22 mouse cellular contexts compared by ENCODE assay signal in the genomic region with DNA sequence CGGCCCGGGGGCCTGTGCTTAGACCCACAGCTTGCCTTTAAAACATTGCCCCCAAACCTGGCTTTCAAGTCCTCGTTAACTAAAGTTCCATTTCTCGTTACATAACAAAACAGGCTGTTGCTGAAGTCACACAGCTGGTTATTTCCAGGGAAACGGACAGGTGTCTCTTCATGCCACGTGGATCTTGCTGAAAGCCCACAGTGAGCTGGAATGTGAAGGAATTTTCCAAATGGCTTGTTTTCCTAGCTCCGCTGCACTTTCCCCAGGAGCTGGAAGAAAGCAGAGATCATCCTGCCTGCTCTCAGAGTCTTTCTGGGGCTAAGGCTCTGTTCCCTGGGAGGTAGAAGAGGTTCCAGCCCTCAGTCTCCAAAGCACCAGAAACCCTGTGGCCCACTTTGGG.
DNase-seq lines count a peak whose midpoint lies in the region; ATAC-seq and TF ChIP-seq lines count a peak whose summit lies in the region.
"Had no signal": no experiment of that assay in that cellular context is flagged by ENCODE, and none has a peak within 500 bp of the region (broad histone marks: within the 10 kb centered on the region; RNA-seq: fewer than 3 reads in every experiment).

No protein-coding gene starts in this region.

- H3K36me3 ChIP-seq in kidney, embryonic 16.5 days (ENCODE audit: insufficient read depth, low read length): no peaks in the 10 kb centered on the region
- H3K36me3 ChIP-seq: embryonic facial prominence, embryonic 12.5 days; G1E; heart, embryonic 10.5 days; hindbrain, embryonic 12.5 days had no signal

- no peak for ATAC-seq in kidney, embryonic 16.5 days (ENCODE audit: low FRiP score, low TSS enrichment)
- no peak for ATAC-seq in erythroblast, adult 5-6 weeks (replicated peaks; ENCODE audit: low FRiP score, poor library complexity, severe bottlenecking)
- ATAC-seq: CD4-positive, CD25-positive, alpha-beta regulatory T cell, adult 4 months; forebrain, embryonic 13.5 days had no signal

- no peak overlapping the region for H3K27ac ChIP-seq in gastrocnemius, adult 2 months
- H3K27ac ChIP-seq in kidney, embryonic 16.5 days (ENCODE audit: low read length): no peak overlapping the region
- H3K27ac ChIP-seq: embryonic facial prominence, embryonic 12.5 days; forebrain, embryonic 13.5 days; heart, embryonic 10.5 days; hindbrain, embryonic 12.5 days had no signal

- H3K27me3 ChIP-seq in kidney, embryonic 16.5 days (ENCODE audit: insufficient read depth, low read length): no peaks in the 10 kb centered on the region
- H3K27me3 ChIP-seq: embryonic facial prominence, embryonic 12.5 days; hindbrain, embryonic 12.5 days had no signal

- no peak for TF ChIP-seq CTCF in gastrocnemius, adult 2 months (IDR thresholded peaks at IDR 0.05)

- peak; percentile 3 for DNase-seq in gastrocnemius, adult 2 months
- DNase-seq in gastrocnemius, postnatal 36 days: no peak
- peak; percentile 52 to 69 for DNase-seq in kidney, adult 8-10 months
- peak; percentile 12 for DNase-seq in R1 (ENCODE audit: low read depth, low spot score)
- DNase-seq in kidney, postnatal 14 days: peak; percentile 16
- no peak for DNase-seq in yolk sac, embryonic 10.5 days (ENCODE audit: low spot score)
- DNase-seq: adrenal gland, postnatal 10 days; B cell, adult 2 months; cerebellum, adult 11-12 months; cerebellum, adult 9-10 months; cerebellum, postnatal 25 days; heart, adult 18-20 months; heart, postnatal 10 days; heart, postnatal 4 days had no signal

- no peak overlapping the region for H3K4me3 ChIP-seq in gastrocnemius, adult 2 months
- no peak overlapping the region for H3K4me3 ChIP-seq in kidney, embryonic 16.5 days (ENCODE audit: low read length)
- H3K4me3 ChIP-seq: embryonic facial prominence, embryonic 12.5 days; forebrain, embryonic 13.5 days; heart, embryonic 10.5 days; hindbrain, embryonic 12.5 days had no signal

- H3K4me2 ChIP-seq in kidney, embryonic 16.5 days (replicated peaks; ENCODE audit: low read depth, low read length): no peak overlapping the region
- H3K4me2 ChIP-seq: embryonic facial prominence, embryonic 12.5 days; forebrain, embryonic 13.5 days; hindbrain, embryonic 12.5 days had no signal

- intact Hi-C loops in gastrocnemius, adult 2 months (cut with DNase I): no loop called here
- intact Hi-C loops in gastrocnemius, postnatal 36 days (cut with DNase I): no loop called here

- WGBS in kidney, embryonic 16.5 days: 63% methylated on average over 7 of the region's 7 CpGs

- H3K4me1 ChIP-seq in kidney, embryonic 16.5 days (ENCODE audit: insufficient read depth, low read length): no peaks in the 10 kb centered on the region; the same call in 1 of the 2 replicates

- H3K9ac ChIP-seq in kidney, embryonic 16.5 days (replicated peaks; ENCODE audit: low read length): no peak overlapping the region
- H3K9ac ChIP-seq: embryonic facial prominence, embryonic 12.5 days; forebrain, embryonic 13.5 days; hindbrain, embryonic 12.5 days had no signal

- no peaks in the 10 kb centered on the region for H3K9me3 ChIP-seq in kidney, embryonic 16.5 days (ENCODE audit: low read length)
- H3K9me3 ChIP-seq: embryonic facial prominence, embryonic 12.5 days; forebrain, embryonic 13.5 days; G1E; heart, embryonic 10.5 days; hindbrain, embryonic 12.5 days had no signal

Comparison
In these comparisons a context has a peak if more than half of its experiments do, and no peak if none do; other contexts are left out.
1. DNase-seq: peak in gastrocnemius, adult 2 months (single experiment), kidney, adult 8-10 months (2 of 2), R1 (single experiment) and kidney, postnatal 14 days (single experiment); none in gastrocnemius, postnatal 36 days (0 of 2) and yolk sac, embryonic 10.5 days (single experiment).